Mouse (Mus musculus) liver, adult 2 months (tissue): ENCODE measurements around the gene Isca2.

Experiments used
- CTCF ChIP-seq: fragments of 200-500 bp; IDR thresholded peaks from 2 replicates; pipeline ENCODE4 v1.5.1; 2011; ENCODE audit warnings: low read depth, low read length, control low read depth
- POLR2A ChIP-seq: fragments of 200-500 bp; IDR thresholded peaks from 2 replicates; pipeline ENCODE4 v1.6.1; 2011; ENCODE audit warnings: low read length, control low read depth; ENCODE audit not compliant: insufficient read depth; ENCODE audit errors: extremely low read depth

DNA sequence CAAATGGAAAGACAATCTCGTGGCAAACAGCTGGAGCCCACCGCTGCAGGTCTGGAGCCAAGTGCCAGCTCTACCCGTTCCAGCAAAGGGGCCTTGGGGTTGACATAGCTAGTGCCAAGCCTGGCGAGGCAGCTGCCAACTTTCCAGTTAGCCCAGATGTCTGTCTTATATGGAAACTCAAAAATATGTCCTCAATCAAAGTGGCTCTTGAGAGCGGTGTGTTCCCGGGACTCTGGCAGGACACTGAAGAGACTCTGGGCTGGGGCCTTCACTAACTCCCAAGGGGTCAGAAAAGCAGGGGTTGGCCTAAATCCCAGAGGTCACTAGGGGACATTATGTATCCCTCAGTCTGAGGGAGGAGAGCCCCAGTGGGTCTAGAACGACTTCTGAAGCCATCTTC, 50.5 kb downstream of the Isca2 start:
- TF ChIP-seq CTCF (no peak), POLR2A (no peak)
